Mouse (Mus musculus): ENCODE results near the gene Fabp2. TPM values are rescaled to one million over a fixed set of nuclear protein-coding genes. Genes with fewer than 3 reads are reported as not detected.
"Not testable (repeated sequence)": the region's sequence is repeated elsewhere in the genome, so short reads cannot be mapped to it uniquely, and the experiment has no call there.

Gene Fabp2
- polyA plus RNA-seq, 1 experiment from 2014 or later: not detected

GRCm38 (mm10) chr3:122924009-122924914 lies 29.4 kb downstream of the Fabp2 start, which contains the start of gene 1810037I17Rik:
1810037I17Rik (plus strand) TSS chr3:122924203.
- no peaks in the 10 kb centered on the region for H3K27me3 ChIP-seq (replicated peaks; ENCODE audit: control insufficient read depth, insufficient read depth, low read length)
- peak within 1 kb of the TSS; percentile 66 for H3K4me2 ChIP-seq (ENCODE audit: low read depth, low read length)
- H3K27ac ChIP-seq (replicated peaks; ENCODE audit: low read depth, low read length): peak within 1 kb of the TSS; percentile 89
- H3K4me3 ChIP-seq (ENCODE audit: low read depth, low read length): peak within 1 kb of the TSS; percentile 65
- H3K9me3 ChIP-seq (ENCODE audit: control insufficient read depth, low read length): no peaks in the 10 kb centered on the region
- ATAC-seq (ENCODE audit: low read depth) (peak; percentile 99), DNase-seq (ENCODE audit: low spot score) (peak; percentile 98)
- peaks cover 14% of the 10 kb centered on the region for H3K36me3 ChIP-seq (ENCODE audit: control insufficient read depth, insufficient read depth, low read length)
- 1% methylated on average over 41 of the region's 68 CpGs for WGBS
- peak within 1 kb of the TSS; percentile 75 for H3K9ac ChIP-seq (ENCODE audit: low read depth, low read length)
- H3K4me1 ChIP-seq (ENCODE audit: control insufficient read depth, insufficient read depth, low read length): peaks cover 11% of the 10 kb centered on the region; the same call in 1 of the 2 replicates

GRCm38 (mm10) chr3:122929723-122930122 lies 34.9 kb downstream of the Fabp2 start:
- Histone ChIP-seq H3K4me3 (ENCODE audit: low read depth, low read length) (no peak overlapping the region), H3K27ac (replicated peaks; ENCODE audit: low read depth, low read length) (no peak overlapping the region), H3K9ac (ENCODE audit: low read depth, low read length) (no peak overlapping the region), H3K4me1 (ENCODE audit: control insufficient read depth, insufficient read depth, low read length) (peaks cover 5% of the 10 kb centered on the region; the same call in 1 of the 2 replicates), H3K27me3 (replicated peaks; ENCODE audit: control insufficient read depth, insufficient read depth, low read length) (no peaks in the 10 kb centered on the region), H3K4me2 (ENCODE audit: low read depth, low read length) (no peak overlapping the region), H3K36me3 (ENCODE audit: control insufficient read depth, insufficient read depth, low read length) (peaks cover 26% of the 10 kb centered on the region), H3K9me3 (ENCODE audit: control insufficient read depth, low read length) (no peaks in the 10 kb centered on the region)
- ATAC-seq (ENCODE audit: low read depth) (no peak), DNase-seq (ENCODE audit: low spot score) (no peak)
- WGBS: 91% methylated on average over 6 of the region's 6 CpGs

- Histone ChIP-seq H3K4me2 (ENCODE audit: low read depth, low read length) (no peak overlapping the region), H3K27ac (replicated peaks; ENCODE audit: low read depth, low read length) (no peak overlapping the region), H3K27me3 (replicated peaks; ENCODE audit: control insufficient read depth, insufficient read depth, low read length) (no peaks in the 10 kb centered on the region), H3K4me3 (ENCODE audit: low read depth, low read length) (no peak overlapping the region), H3K9ac (ENCODE audit: low read depth, low read length) (no peak overlapping the region), H3K36me3 (ENCODE audit: control insufficient read depth, insufficient read depth, low read length) (peaks cover 13% of the 10 kb centered on the region), H3K4me1 (ENCODE audit: control insufficient read depth, insufficient read depth, low read length) (no peaks in the 10 kb centered on the region), H3K9me3 (ENCODE audit: control insufficient read depth, low read length) (no peaks in the 10 kb centered on the region)
- DNase-seq (ENCODE audit: low spot score) (no peak), ATAC-seq (ENCODE audit: low read depth) (no peak)
- WGBS: 89% methylated on average over 1 of the region's 1 CpGs
Measured at GRCm38 (mm10) chr3:122932466-122932865, 37.6 kb downstream of the Fabp2 start.

- H3K27ac ChIP-seq (replicated peaks; ENCODE audit: low read depth, low read length); H3K9me3 ChIP-seq (ENCODE audit: control insufficient read depth, low read length); ATAC-seq (ENCODE audit: low read depth); DNase-seq (ENCODE audit: low spot score); H3K4me2 ChIP-seq (ENCODE audit: low read depth, low read length); H3K27me3 ChIP-seq (replicated peaks; ENCODE audit: control insufficient read depth, insufficient read depth, low read length); H3K9ac ChIP-seq (ENCODE audit: low read depth, low read length); H3K4me1 ChIP-seq (ENCODE audit: control insufficient read depth, insufficient read depth, low read length); H3K4me3 ChIP-seq (ENCODE audit: low read depth, low read length): not testable (repeated sequence)
- 77% methylated on average over 13 of the region's 13 CpGs for WGBS
- H3K36me3 ChIP-seq (ENCODE audit: control insufficient read depth, insufficient read depth, low read length): peaks cover 11% of the 10 kb centered on the region; the same call in 1 of the 2 replicates
Measured at GRCm38 (mm10) chr3:122937176-122937575, 42.3 kb downstream of the Fabp2 start.

GRCm38 (mm10) chr3:122939215-122939614 lies 44.3 kb downstream of the Fabp2 start:
- Histone ChIP-seq H3K9me3 (ENCODE audit: control insufficient read depth, low read length) (no peaks in the 10 kb centered on the region), H3K4me2 (ENCODE audit: low read depth, low read length) (no peak overlapping the region), H3K4me1 (ENCODE audit: control insufficient read depth, insufficient read depth, low read length) (no peaks in the 10 kb centered on the region), H3K9ac (ENCODE audit: low read depth, low read length) (no peak overlapping the region), H3K27ac (replicated peaks; ENCODE audit: low read depth, low read length) (no peak overlapping the region), H3K27me3 (replicated peaks; ENCODE audit: control insufficient read depth, insufficient read depth, low read length) (no peaks in the 10 kb centered on the region), H3K36me3 (ENCODE audit: control insufficient read depth, insufficient read depth, low read length) (0 out of 2 replicates have a peak, but pooled peaks cover 5% of the 10 kb centered on the region), H3K4me3 (ENCODE audit: low read depth, low read length) (no peak overlapping the region)
- DNase-seq (ENCODE audit: low spot score) (peak; percentile 84), ATAC-seq (ENCODE audit: low read depth) (no peak)
- 71% methylated on average over 2 of the region's 2 CpGs for WGBS

GRCm38 (mm10) chr3:122943387-122943890 lies 48.6 kb downstream of the Fabp2 start:
- Histone ChIP-seq H3K4me2 (ENCODE audit: low read depth, low read length) (no peak overlapping the region), H3K9me3 (ENCODE audit: control insufficient read depth, low read length) (no peaks in the 10 kb centered on the region), H3K4me3 (ENCODE audit: low read depth, low read length) (no peak overlapping the region), H3K27me3 (replicated peaks; ENCODE audit: control insufficient read depth, insufficient read depth, low read length) (no peaks in the 10 kb centered on the region), H3K36me3 (ENCODE audit: control insufficient read depth, insufficient read depth, low read length) (0 out of 2 replicates have a peak, but pooled peaks cover 9% of the 10 kb centered on the region), H3K4me1 (ENCODE audit: control insufficient read depth, insufficient read depth, low read length) (no peaks in the 10 kb centered on the region), H3K27ac (replicated peaks; ENCODE audit: low read depth, low read length) (no peak overlapping the region), H3K9ac (ENCODE audit: low read depth, low read length) (no peak overlapping the region)
- 80% methylated on average over 6 of the region's 6 CpGs for WGBS
- no peak for DNase-seq (ENCODE audit: low spot score)
- no peak for ATAC-seq (ENCODE audit: low read depth)

Other genes starting within 250 kb of the Fabp2 start
- gene Pde5a, start 166.1 kb upstream of the Fabp2 start, polyA plus RNA-seq (2014; fragmentation: Nextera tagmentation; extraction: Ambion mirVana): 6.7 and 7.3 TPM in 2 replicates
- not detected in 2 replicates for gene Gm10959, start 24.3 kb downstream of the Fabp2 start, polyA plus RNA-seq (2014; fragmentation: Nextera tagmentation; extraction: Ambion mirVana)
- 95.5 and 109 TPM in 2 replicates for gene 1810037I17Rik, start 29.1 kb downstream of the Fabp2 start, polyA plus RNA-seq (2014; fragmentation: Nextera tagmentation; extraction: Ambion mirVana)
- gene Usp53, start 89.4 kb downstream of the Fabp2 start, polyA plus RNA-seq (2014; fragmentation: Nextera tagmentation; extraction: Ambion mirVana): 7.7 and 8.1 TPM in 2 replicates
- gene Myoz2, start 139.9 kb downstream of the Fabp2 start, polyA plus RNA-seq (2014; fragmentation: Nextera tagmentation; extraction: Ambion mirVana): 64.7 and 94.7 TPM in 2 replicates